Mouse (Mus musculus) MEL (cell line): ENCODE measurements around the gene Mtfp1. TPM values are rescaled to one million over a fixed set of nuclear protein-coding genes. Genes with fewer than 3 reads are reported as not detected.
"Not testable (repeated sequence)": the region's sequence is repeated elsewhere in the genome, so short reads cannot be mapped to it uniquely, and the experiment has no call there.

Experiments used
- DNase-seq: peaks from one replicate; pipeline ENCODE4 v3.0.0; 2011; ENCODE audit warnings: low read depth, low spot score
- H3K27ac ChIP-seq: 2 replicates; pipeline ENCODE4 v1.5.1; 2012; ENCODE audit warnings: low read depth, mild to moderate bottlenecking, control low read depth, low read length, moderate library complexity; ENCODE audit not compliant: control insufficient read depth
- H3K27me3 ChIP-seq, 2 experiments: fragments of 150-350 bp in 1 of 2; sonication (generic) in 1 of 2; 2 replicates each; pipeline ENCODE4 v1.6.1; 2012; ENCODE audit warnings: low read length in 2 of 2, mild to moderate bottlenecking in 2 of 2, improper control_type of control experiment in 1 of 2, moderate library complexity in 1 of 2; ENCODE audit not compliant: insufficient read depth in 2 of 2, control insufficient read depth in 1 of 2
- H3K36me3 ChIP-seq, 2 experiments: 2 replicates each; pipeline ENCODE4 v1.6.1; 2012 to 2014; ENCODE audit warnings: low read length in 2 of 2, improper control_type of control experiment in 1 of 2, inconsistent platforms in 1 of 2, mild to moderate bottlenecking in 1 of 2; ENCODE audit not compliant: insufficient read depth in 2 of 2, control insufficient read depth in 1 of 2
- H3K4me1 ChIP-seq, 2 experiments: fragments of 150-350 bp in 1 of 2; sonication (generic) in 1 of 2; 2 replicates each; pipeline ENCODE4 v1.6.1; 2012; ENCODE audit warnings: low read length in 2 of 2, improper control_type of control experiment in 1 of 2, mild to moderate bottlenecking in 1 of 2; ENCODE audit not compliant: insufficient read depth in 2 of 2, control insufficient read depth in 1 of 2
- H3K4me3 ChIP-seq, 2 experiments: fragments of 150-350 bp in 1 of 2; sonication (generic) in 1 of 2; 2 replicates each; pipeline ENCODE4 v1.5.1; 2012; ENCODE audit warnings: low read depth in 2 of 2, low read length in 2 of 2, mild to moderate bottlenecking in 2 of 2, moderate library complexity in 2 of 2, control low read depth in 1 of 2, improper control_type of control experiment in 1 of 2; ENCODE audit not compliant: control insufficient read depth in 1 of 2, insufficient read depth in 1 of 2
- H3K79me2 ChIP-seq: 2 replicates; pipeline ENCODE4 v1.6.1; 2012; ENCODE audit warnings: mild to moderate bottlenecking, low read length, moderate library complexity; ENCODE audit not compliant: control insufficient read depth, poor library complexity, insufficient read depth
- H3K9ac ChIP-seq: 2 replicates; pipeline ENCODE4 v1.6.1; 2012; ENCODE audit warnings: low read depth, mild to moderate bottlenecking, control low read depth, low read length, moderate library complexity; ENCODE audit not compliant: control insufficient read depth, poor library complexity, severe bottlenecking
- H3K9me3 ChIP-seq: fragments of 150-350 bp; sonication (generic); replicated peaks from 2 replicates; pipeline ENCODE4 v1.6.1; 2012; ENCODE audit warnings: mild to moderate bottlenecking, low read length, improper control_type of control experiment, moderate library complexity; ENCODE audit not compliant: insufficient read depth
- EP300 ChIP-seq, 2 experiments: IDR thresholded peaks; 2 replicates each; pipeline ENCODE4 v1.6.1; 2011; ENCODE audit warnings: improper control_type of control experiment in 2 of 2, low read length in 2 of 2, low read depth in 1 of 2, mild to moderate bottlenecking in 1 of 2
- ETS1 ChIP-seq: IDR thresholded peaks from 2 replicates; pipeline ENCODE4 v1.6.1; 2012; ENCODE audit warnings: low read depth, mild to moderate bottlenecking, inconsistent platforms, low read length, improper control_type of control experiment, moderate library complexity
- GATA1 ChIP-seq: IDR thresholded peaks from 2 replicates; pipeline ENCODE4 v1.6.1; 2011; ENCODE audit warnings: low read depth, low read length, improper control_type of control experiment
- HCFC1 ChIP-seq: IDR thresholded peaks from 2 replicates; pipeline ENCODE4 v1.6.1; 2012; ENCODE audit warnings: low read depth, mild to moderate bottlenecking, inconsistent platforms, low read length, improper control_type of control experiment, moderate library complexity
- JUND ChIP-seq: IDR thresholded peaks from 2 replicates; pipeline ENCODE4 v1.6.1; 2011; ENCODE audit warnings: low read depth, mild to moderate bottlenecking, improper control_type of control experiment, low read length
- MAFK ChIP-seq: IDR thresholded peaks from 2 replicates; pipeline ENCODE4 v1.6.1; 2011; ENCODE audit warnings: low read depth, mild to moderate bottlenecking, low read length, improper control_type of control experiment, borderline replicate concordance
- MAX ChIP-seq: IDR thresholded peaks from 2 replicates; pipeline ENCODE4 v1.6.1; 2011; ENCODE audit warnings: low read length, improper control_type of control experiment
- MEF2A ChIP-seq: IDR thresholded peaks from 2 replicates; pipeline ENCODE4 v1.6.1; 2014; ENCODE audit warnings: low read depth, mild to moderate bottlenecking, inconsistent platforms, low read length, improper control_type of control experiment; ENCODE audit not compliant: poor library complexity, insufficient replicate concordance, severe bottlenecking; ENCODE audit errors: extremely low read depth
- MYB ChIP-seq: IDR thresholded peaks from 2 replicates; pipeline ENCODE4 v1.6.1; 2011; ENCODE audit warnings: mild to moderate bottlenecking, low read depth, low read length, improper control_type of control experiment
- MYC ChIP-seq: IDR thresholded peaks from 2 replicates; pipeline ENCODE4 v1.6.1; 2011; ENCODE audit warnings: low read depth, mild to moderate bottlenecking, low read length, improper control_type of control experiment, moderate library complexity
- RAD21 ChIP-seq: IDR thresholded peaks from 2 replicates; pipeline ENCODE4 v1.6.1; 2011; ENCODE audit warnings: mild to moderate bottlenecking, low read depth, low read length, improper control_type of control experiment
- RCOR1 ChIP-seq: IDR thresholded peaks from 2 replicates; pipeline ENCODE4 v1.6.1; 2012; ENCODE audit warnings: low read depth, mild to moderate bottlenecking, inconsistent platforms, low read length, improper control_type of control experiment
- SIN3A ChIP-seq: IDR thresholded peaks from 2 replicates; pipeline ENCODE4 v1.6.1; 2012; ENCODE audit warnings: low read length, improper control_type of control experiment, inconsistent platforms
- TBP ChIP-seq: IDR thresholded peaks from 2 replicates; pipeline ENCODE4 v1.8.0; 2011; ENCODE audit warnings: low read depth, low read length, improper control_type of control experiment
- UBTF ChIP-seq: IDR thresholded peaks from 2 replicates; pipeline ENCODE4 v1.6.1; 2012; ENCODE audit warnings: low read depth, mild to moderate bottlenecking, inconsistent platforms, low read length, improper control_type of control experiment, moderate library complexity, borderline replicate concordance; ENCODE audit not compliant: insufficient read depth
- ZC3H11A ChIP-seq: IDR thresholded peaks from 2 replicates; pipeline ENCODE4 v1.6.1; 2012; ENCODE audit warnings: low read depth, mild to moderate bottlenecking, inconsistent platforms, low read length, improper control_type of control experiment
- ZNF384 ChIP-seq: IDR thresholded peaks from 2 replicates; pipeline ENCODE4 v1.6.1; 2012; ENCODE audit warnings: low read depth, mild to moderate bottlenecking, inconsistent platforms, low read length, improper control_type of control experiment
- polyA plus RNA-seq, 2 experiments: library from polyadenylated mRNA; stranded (reverse) in 1 of 2; unstranded in 1 of 2; fragments of >175 nt in 1 of 2; fragments of >200 nt in 1 of 2; gene quantifications; 2 replicates each; pipeline versions ENCODE4 v1.2.1 to v1.2.4; 2012; ENCODE audit warnings: low replicate concordance in 2 of 2, low read depth in 1 of 2; ENCODE audit not compliant: insufficient read length in 2 of 2, insufficient read depth in 1 of 2, missing spikeins in 1 of 2
- total RNA-seq: library from RNA; depleted of rRNA; stranded (reverse); fragments of 300-350 nt; gene quantifications from 2 replicates; pipeline ENCODE4 v1.2.3, GENCODE M21; 2012

Mtfp1 gene
- total and polyA plus RNA-seq, 3 experiments: 70.5 to 84.8 TPM; not detected in 1

- TF ChIP-seq ZNF384 (peak; percentile 55; the same call in 1 of the 2 replicates), TBP (peak; percentile 74)
- peak overlapping the region; percentile 56 for H3K27ac ChIP-seq
- H3K9me3 ChIP-seq, H3K79me2 ChIP-seq, H3K27me3 ChIP-seq: not testable (repeated sequence)
- peaks cover 33 to 52% of the 10 kb centered on the region in 2 experiments for H3K4me1 ChIP-seq
- peak overlapping the region; percentile 32; the same call in 1 of the 2 replicates for H3K9ac ChIP-seq
- peak; percentile 52 for DNase-seq
- peak overlapping the region in 1 of 2 experiments; percentile 6; a peak in 1 of 4 replicates for H3K4me3 ChIP-seq
- H3K36me3 ChIP-seq: peaks cover 3 to 38% of the 10 kb centered on the region in 2 experiments; a peak in 2 of 4 replicates
Observed at GRCm38 (mm10) chr11:4114541-4114940, 19.3 kb upstream of the Mtfp1 start.

- Histone ChIP-seq H3K27ac (peak overlapping the region; percentile 56), H3K4me3 (0 out of 4 replicates have a peak overlapping the region, but pooled peaks have one; percentile 4 to 6), H3K9me3 (no peaks in the 10 kb centered on the region), H3K36me3 (peaks cover 3 to 33% of the 10 kb centered on the region in 2 experiments; a peak in 3 of 4 replicates), H3K4me1 (peaks cover 33 to 47% of the 10 kb centered on the region in 2 experiments), H3K79me2 (no peaks in the 10 kb centered on the region), H3K9ac (peak overlapping the region; percentile 32; the same call in 1 of the 2 replicates), H3K27me3 (no peaks in the 10 kb centered on the region)
- DNase-seq: peak; percentile 58
- TF ChIP-seq MEF2A (no peak), HCFC1 (0 out of 2 replicates have a peak, but pooled peaks have one; percentile 20), MYC (0 out of 2 replicates have a peak, but pooled peaks have one; percentile 28), UBTF (no peak), ZC3H11A (no peak), ZNF384 (peak; percentile 84), EP300 (IDR thresholded peaks at IDR 0.05; ENCODE audit: low read depth in 1 of 2, low read length in 2 of 2) (peak; percentile 73 to 81), RAD21 (no peak), SIN3A (peak; percentile 62), MAX (0 out of 2 replicates have a peak, but pooled peaks have one; percentile 39), RCOR1 (peak; percentile 61; the same call in 1 of the 2 replicates), JUND (0 out of 2 replicates have a peak, but pooled peaks have one; percentile 14), MAFK (0 out of 2 replicates have a peak, but pooled peaks have one; percentile 13), ETS1 (peak; percentile 55), GATA1 (peak; percentile 85), MYB (peak; percentile 48; the same call in 1 of the 2 replicates)
Observed at GRCm38 (mm10) chr11:4113970-4114369, 18.7 kb upstream of the Mtfp1 start.
